In genomic region chr19:28797611-28798010, GRCm38 (mm10) we compare ENCODE assay signal across 24 mouse cellular contexts. TPM values are rescaled to one million over a fixed set of nuclear protein-coding genes. Genes with fewer than 3 reads are reported as not detected.
"Had no signal": no experiment of that assay in that cellular context is flagged by ENCODE, and none has a peak within 500 bp of the region (broad histone marks: within the 10 kb centered on the region; RNA-seq: fewer than 3 reads in every experiment).

No protein-coding gene starts in this region.

- ATAC-seq: hindbrain, postnatal 0 days; intestine, embryonic 16.5 days; liver, embryonic 12.5 days had no signal

- H3K27ac ChIP-seq: heart, adult 2 months; heart, embryonic 13.5 days; heart, embryonic 15.5 days; hindbrain, embryonic 13.5 days; hindbrain, embryonic 15.5 days; hindbrain, postnatal 0 days; kidney, embryonic 15.5 days; kidney, postnatal 0 days; limb, embryonic 13.5 days; limb, embryonic 15.5 days; liver, embryonic 12.5 days; liver, embryonic 14.5 days had no signal

- H3K4me3 ChIP-seq: heart, adult 2 months; heart, embryonic 13.5 days; heart, embryonic 15.5 days; hindbrain, embryonic 13.5 days; hindbrain, embryonic 15.5 days; kidney, embryonic 15.5 days; limb, embryonic 13.5 days; limb, embryonic 15.5 days; liver, embryonic 12.5 days had no signal

- DNase-seq: gastrocnemius, postnatal 14 days; gastrocnemius, postnatal 36 days; heart, adult 11 months; heart, adult 2 months; heart, postnatal 14 days; heart, postnatal 36 days; kidney, adult 11 months; kidney, adult 2 months; kidney, adult 9 months; kidney, postnatal 14 days; kidney, postnatal 36 days had no signal

RNA-seq across cellular contexts. Expression of gene Slc1a1, which starts 37.2 kb away (rescaled TPM):
- total RNA-seq: liver, adult 2 months had no signal
- polyA plus RNA-seq: liver, adult 2 months; liver, embryonic 14.5 days had no signal
